Mouse (Mus musculus) yolk sac, embryonic 10.5 days (tissue): ENCODE results near the gene Sf3a3.
"Not testable (repeated sequence)": the region's sequence is repeated elsewhere in the genome, so short reads cannot be mapped to it uniquely, and the experiment has no call there.

Experiments
- DNase-seq: peaks from one replicate; pipeline ENCODE4 v3.0.0-alpha.2; 2017; ENCODE audit warnings: low spot score

Sf3a3 gene

GRCm38 (mm10) chr4:124700248-124700971 lies 14.2 kb upstream of the Sf3a3 start, which contains the start of gene Fhl3:
Gene Fhl3, plus strand, starts transcription at chr4:124700701.
- DNase-seq, result peak; percentile 96

GRCm38 (mm10) chr4:124701052-124701845 lies 13.3 kb upstream of the Sf3a3 start:
- peak; percentile 69 for DNase-seq

GRCm38 (mm10) chr4:124701916-124702315 lies 12.7 kb upstream of the Sf3a3 start:
- no peak for DNase-seq

GRCm38 (mm10) chr4:124703406-124703805 lies 11.2 kb upstream of the Sf3a3 start:
- peak; percentile 7 for DNase-seq

- peak; percentile 26 for DNase-seq
Observed at GRCm38 (mm10) chr4:124703881-124704796, 10.4 kb upstream of the Sf3a3 start.

GRCm38 (mm10) chr4:124704797-124705474 lies 9.6 kb upstream of the Sf3a3 start:
- DNase-seq, result peak; percentile 85

GRCm38 (mm10) chr4:124705661-124706269 lies 8.8 kb upstream of the Sf3a3 start:
- peak; percentile 6 for DNase-seq

GRCm38 (mm10) chr4:124707381-124708199 lies 7.0 kb upstream of the Sf3a3 start:
- peak; percentile 3 for DNase-seq

- DNase-seq, result not testable (repeated sequence)
Observed at GRCm38 (mm10) chr4:124708200-124708517, 6.4 kb upstream of the Sf3a3 start.

- peak; percentile 96 for DNase-seq
Observed at GRCm38 (mm10) chr4:124708518-124709477, 5.8 kb upstream of the Sf3a3 start.

GRCm38 (mm10) chr4:124709961-124710446 lies 4.6 kb upstream of the Sf3a3 start:
- peak; percentile 67 for DNase-seq

GRCm38 (mm10) chr4:124710776-124711291 lies 3.7 kb upstream of the Sf3a3 start:
- peak; percentile 54 for DNase-seq

- no peak for DNase-seq
Observed at GRCm38 (mm10) chr4:124712618-124713017, 2.0 kb upstream of the Sf3a3 start.

GRCm38 (mm10) chr4:124713850-124714249 lies 726 bp upstream of the Sf3a3 start:
- not testable (repeated sequence) for DNase-seq

- no peak for DNase-seq
Observed at GRCm38 (mm10) chr4:124719101-124719500, 4.5 kb downstream of the Sf3a3 start.

- no peak for DNase-seq
Observed at GRCm38 (mm10) chr4:124726121-124726520, 11.5 kb downstream of the Sf3a3 start.

- no peak for DNase-seq
Observed at GRCm38 (mm10) chr4:124736952-124737351, 22.4 kb downstream of the Sf3a3 start.

- DNase-seq, result peak; percentile 72
Observed at GRCm38 (mm10) chr4:124737486-124737885, 22.9 kb downstream of the Sf3a3 start.

- DNase-seq, result no peak
Observed at GRCm38 (mm10) chr4:124738013-124738412, 23.4 kb downstream of the Sf3a3 start.
